Mouse (Mus musculus): ENCODE measurements at regions not wholly inside any gene's neighbourhood (a gene's known extent, or its start where the extent isn't known, plus 50 kb on each side); places are given as distances from the start of the nearest gene placed in this dataset.

- DNase-seq (ENCODE audit: low spot score), result no peak
These were observed 55.7 kb downstream of the Otor start for GRCm38 (mm10) chr2:143133931-143134330.

- no peak for DNase-seq (ENCODE audit: low spot score)
These were observed 70.9 kb downstream of the Otor start for GRCm38 (mm10) chr2:143149189-143149588.

GRCm38 (mm10) chr2:143164081-143164984, 86.1 kb downstream of the Otor start:
- DNase-seq (ENCODE audit: low spot score), result no peak

GRCm38 (mm10) chr2:143166771-143167170, 88.5 kb downstream of the Otor start:
- DNase-seq (ENCODE audit: low spot score), result no peak

GRCm38 (mm10) chr2:143170648-143171047, 92.4 kb downstream of the Otor start:
- DNase-seq (ENCODE audit: low spot score), result no peak

GRCm38 (mm10) chr2:143184614-143185013, 106.3 kb downstream of the Otor start:
- DNase-seq (ENCODE audit: low spot score), result no peak

- no peak for DNase-seq (ENCODE audit: low spot score)
These were observed 114.2 kb downstream of the Otor start for GRCm38 (mm10) chr2:143192256-143193164.

GRCm38 (mm10) chr2:143193165-143193551, 114.9 kb downstream of the Otor start:
- DNase-seq (ENCODE audit: low spot score), result no peak

GRCm38 (mm10) chr2:143199583-143200249, 121.4 kb downstream of the Otor start:
- no peak for DNase-seq (ENCODE audit: low spot score)

GRCm38 (mm10) chr2:143206053-143206452, 127.8 kb downstream of the Otor start:
- DNase-seq (ENCODE audit: low spot score), result no peak

- peak; percentile 45 for DNase-seq (ENCODE audit: low spot score)
These were observed 128.9 kb downstream of the Otor start for GRCm38 (mm10) chr2:143207191-143207590.

GRCm38 (mm10) chr2:143217251-143217650, 139.0 kb downstream of the Otor start:
- no peak for DNase-seq (ENCODE audit: low spot score)

GRCm38 (mm10) chr2:143217760-143218358, 139.6 kb downstream of the Otor start:
- DNase-seq (ENCODE audit: low spot score), result peak; percentile 37

- DNase-seq (ENCODE audit: low spot score), result no peak
These were observed 144.1 kb downstream of the Otor start for GRCm38 (mm10) chr2:143222326-143222725.

- no peak for DNase-seq (ENCODE audit: low spot score)
These were observed 146.3 kb downstream of the Otor start for GRCm38 (mm10) chr2:143224410-143225130.

- DNase-seq (ENCODE audit: low spot score), result no peak
These were observed 155.5 kb downstream of the Otor start for GRCm38 (mm10) chr2:143233795-143234194.

- no peak for DNase-seq (ENCODE audit: low spot score)
These were observed 162.0 kb downstream of the Otor start for GRCm38 (mm10) chr2:143240274-143240673.

GRCm38 (mm10) chr2:143243741-143244140, 165.5 kb downstream of the Otor start:
- no peak for DNase-seq (ENCODE audit: low spot score)

- DNase-seq (ENCODE audit: low spot score), result no peak
These were observed 167.9 kb downstream of the Otor start for GRCm38 (mm10) chr2:143246131-143246665.

GRCm38 (mm10) chr2:143269026-143269425, 190.8 kb downstream of the Otor start:
- DNase-seq (ENCODE audit: low spot score), result no peak

- no peak for DNase-seq (ENCODE audit: low spot score)
These were observed 192.6 kb downstream of the Otor start for GRCm38 (mm10) chr2:143270826-143271225.

Measured in testis, postnatal 10 days (tissue).